Mouse (Mus musculus) cerebellum, adult 9-11 months (tissue): ENCODE results near the gene Kmt5a.

Experiments
- DNase-seq: peaks from one replicate; pipeline ENCODE4 v3.0.0; 2022

Gene Kmt5a

GRCm38 (mm10) chr5:124439447-124440093, at the start of gene Kmt5a:
TSS of gene Kmt5a (plus strand) at chr5:124439930.
- peak; percentile 97 for DNase-seq

GRCm38 (mm10) chr5:124392412-124392811, 47.3 kb upstream of the Kmt5a start:
- no peak for DNase-seq

GRCm38 (mm10) chr5:124393726-124394125, 46.0 kb upstream of the Kmt5a start:
- no peak for DNase-seq

DNA sequence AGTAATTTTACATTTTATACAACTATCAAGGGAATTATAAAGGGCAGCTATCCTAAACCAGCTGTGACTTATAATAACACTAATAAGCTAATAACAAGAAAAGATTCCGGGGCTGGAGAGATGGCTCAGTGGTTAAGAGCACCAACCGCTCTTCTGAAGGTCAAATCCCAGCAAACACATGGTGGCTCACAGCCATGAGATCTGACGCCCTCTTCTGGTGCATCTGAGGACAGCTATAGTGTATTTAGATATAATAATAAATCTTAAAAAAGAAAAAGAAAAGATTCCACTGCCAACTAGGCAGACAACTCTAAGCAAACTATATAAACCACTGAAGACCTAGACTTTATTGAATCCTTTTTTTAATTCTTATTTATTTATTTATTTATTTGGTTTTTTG, 28.9 kb upstream of the Kmt5a start:
- DNase-seq: no peak

DNA sequence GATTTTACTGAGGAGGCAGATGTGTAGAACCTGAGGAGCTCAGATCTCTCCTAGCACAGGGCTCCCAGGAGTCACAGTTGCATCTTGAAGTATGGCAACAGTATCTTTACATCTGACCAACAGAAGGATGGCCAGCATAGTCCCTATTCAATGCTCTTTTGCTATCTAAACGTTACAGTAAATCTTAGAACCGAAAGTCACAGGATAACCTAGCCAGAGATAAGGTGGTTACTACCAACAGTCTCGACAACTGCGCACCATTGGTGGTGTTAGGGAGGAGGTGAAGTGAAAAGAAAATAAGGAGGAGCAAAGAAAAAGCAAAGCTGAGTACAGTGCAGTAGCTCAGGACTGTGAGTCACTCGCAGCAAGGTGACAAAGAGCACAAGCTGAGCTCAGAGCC, 27.6 kb upstream of the Kmt5a start:
- no peak for DNase-seq

DNA sequence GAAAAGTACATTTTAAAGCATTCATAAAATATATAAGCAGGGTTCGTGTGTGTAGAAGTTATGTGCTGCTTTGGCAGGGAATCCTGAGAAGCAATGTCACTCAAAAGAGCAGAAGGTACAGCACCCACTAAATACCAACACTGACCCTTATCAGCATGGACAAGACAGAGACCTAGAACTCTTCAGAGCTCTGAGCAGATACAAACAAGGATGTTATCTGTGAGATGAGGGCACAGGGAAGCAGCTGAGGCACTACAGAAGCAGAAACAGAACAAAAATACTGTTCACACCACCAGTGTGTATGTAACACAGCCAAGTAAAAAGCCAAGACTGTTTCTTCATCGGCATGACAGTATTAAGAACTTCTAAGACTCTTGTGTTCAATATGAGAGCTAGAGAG, 20.8 kb upstream of the Kmt5a start:
- no peak for DNase-seq

- no peak for DNase-seq
Measured at GRCm38 (mm10) chr5:124421786-124422185, 17.9 kb upstream of the Kmt5a start.

DNA sequence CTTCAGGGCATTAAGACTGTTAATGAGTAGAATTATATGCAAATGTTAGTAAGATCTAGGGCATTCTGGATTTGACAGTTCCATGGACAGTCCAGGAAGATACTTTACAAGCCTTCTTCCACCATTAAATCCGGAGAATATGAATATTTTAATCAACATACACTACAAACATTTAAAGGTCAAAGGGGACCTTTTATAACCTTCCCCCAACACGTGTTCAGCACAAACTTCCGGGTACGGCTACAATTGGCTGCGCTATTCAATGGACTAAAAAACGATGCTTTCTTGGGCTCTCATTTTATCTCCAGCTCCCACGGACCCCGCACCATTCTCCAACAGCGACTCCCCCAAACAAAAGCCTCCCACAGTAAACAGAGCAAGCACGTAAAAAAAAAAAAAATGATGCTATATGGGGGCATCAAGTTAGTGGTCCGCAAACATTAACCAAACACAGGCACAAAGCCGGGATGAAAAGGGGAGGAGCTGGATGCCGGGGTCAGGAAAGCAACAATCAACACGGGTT, 15.5 kb upstream of the Kmt5a start:
- DNase-seq: no peak

DNA sequence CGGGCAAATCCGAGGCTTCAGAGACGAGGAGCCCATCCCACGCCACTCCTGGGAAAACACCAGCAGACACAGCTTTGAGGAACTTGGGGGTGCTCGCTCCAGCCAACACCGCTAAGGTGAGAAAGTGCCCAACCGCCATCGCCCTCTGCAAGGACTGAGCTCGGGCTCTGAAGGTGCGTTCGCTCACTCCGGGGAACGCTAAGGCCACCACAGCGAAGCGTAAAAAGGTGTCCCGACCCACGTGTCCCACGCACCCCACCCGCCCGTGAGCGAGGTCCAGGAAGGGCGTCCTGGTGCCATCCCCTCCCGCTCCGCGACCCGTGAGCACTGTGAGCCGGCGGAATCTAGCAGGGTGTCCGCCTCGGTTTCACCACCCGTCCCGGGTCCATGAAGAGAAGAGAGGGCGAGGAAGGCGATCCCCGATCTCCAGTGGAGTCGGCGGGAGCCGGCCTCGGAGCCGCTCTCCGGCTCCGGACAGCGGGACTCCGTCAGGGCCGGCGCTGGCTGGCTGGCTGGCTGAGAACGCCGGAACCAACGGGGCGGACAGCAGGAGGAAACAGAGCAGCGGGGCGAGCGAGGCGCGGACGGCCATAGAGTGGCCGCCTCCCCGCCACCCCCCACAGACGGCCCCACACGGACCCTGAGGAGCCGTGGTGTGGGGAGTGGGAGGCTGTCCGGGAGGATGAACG, 14.9 kb upstream of the Kmt5a start:
- DNase-seq: peak; percentile 68

- DNase-seq: peak; percentile 97
Measured at GRCm38 (mm10) chr5:124425412-124426259, 14.1 kb upstream of the Kmt5a start, which contains the start of gene Sbno1. TSS of gene Sbno1 (minus strand) at chr5:124426001.

DNA sequence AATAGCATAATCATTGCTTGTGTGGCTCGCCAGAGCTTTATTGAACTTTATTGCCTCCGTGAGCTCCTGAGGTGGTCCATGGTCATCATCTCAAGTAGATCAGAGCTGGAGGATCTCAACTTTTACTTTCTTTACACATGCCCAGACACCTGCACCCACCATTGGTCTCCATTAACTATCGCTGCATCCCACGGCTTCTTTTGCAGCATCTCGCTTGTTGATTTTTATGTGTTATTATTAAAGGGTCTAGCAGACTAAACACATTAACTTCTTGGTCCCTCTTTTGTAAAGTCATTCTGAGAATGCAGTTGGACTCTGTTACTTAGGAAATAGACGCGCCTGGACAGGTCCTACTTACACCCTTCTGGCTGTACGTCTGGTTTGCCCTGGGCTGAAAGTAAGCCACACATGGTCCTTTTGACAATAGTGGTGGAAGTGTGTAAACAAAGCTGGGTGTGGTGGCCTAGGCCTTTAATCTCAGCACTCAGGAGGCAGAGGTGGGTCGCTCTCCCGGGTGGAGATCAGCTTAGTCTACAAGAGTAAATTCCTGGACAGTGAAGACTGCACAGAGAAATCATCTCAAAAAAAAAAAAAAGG, 13.2 kb upstream of the Kmt5a start:
- DNase-seq: peak; percentile 59

DNA sequence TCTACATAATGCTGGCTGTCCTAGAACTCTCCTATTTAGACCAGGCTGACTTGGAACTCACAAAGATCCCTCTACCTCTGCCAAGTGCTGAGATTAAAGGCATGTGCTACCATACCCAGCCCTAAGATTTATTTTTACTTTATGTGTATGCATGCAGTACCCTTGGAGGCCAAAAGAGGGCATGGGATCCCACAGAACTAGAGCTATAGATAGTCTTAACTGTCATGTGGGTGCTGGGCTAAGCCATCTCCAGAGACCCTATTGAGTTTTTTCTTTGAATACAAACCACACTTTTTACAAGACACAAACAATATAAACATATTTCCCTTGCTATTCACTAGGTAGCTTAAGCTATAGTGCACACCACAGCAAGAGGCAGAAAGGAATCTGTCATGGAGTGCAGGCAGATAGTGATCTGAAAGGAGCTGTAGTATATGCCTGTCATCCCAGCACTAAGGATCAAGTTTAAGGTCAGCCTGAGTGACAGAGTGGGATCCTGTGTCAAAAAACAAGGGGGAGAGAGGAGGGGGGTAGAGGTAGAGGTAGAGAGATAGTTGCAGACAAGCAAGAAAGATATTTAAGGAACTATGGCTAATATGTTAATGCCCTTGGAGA, 7.2 kb upstream of the Kmt5a start:
- peak; percentile 65 for DNase-seq

DNA sequence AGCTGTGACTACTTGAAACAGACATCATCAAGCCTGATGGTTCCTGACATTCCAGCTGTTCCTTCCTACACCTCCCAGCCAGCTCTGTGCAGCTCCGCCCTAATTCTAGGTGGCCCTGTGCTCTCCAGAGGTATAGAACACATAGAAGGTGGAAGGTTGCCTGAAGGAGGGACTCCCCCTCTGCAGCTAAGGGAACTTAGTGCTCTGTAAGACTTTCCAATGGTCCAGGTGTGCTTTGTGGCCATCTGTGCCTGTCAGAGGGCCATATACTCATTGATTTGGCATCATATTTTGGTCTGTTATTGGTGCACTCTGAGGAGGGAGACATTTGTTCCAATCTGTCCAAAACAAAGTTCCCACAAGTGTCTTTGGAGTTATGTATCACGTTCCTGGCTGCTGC, 6.7 kb upstream of the Kmt5a start:
- DNase-seq: no peak

DNA sequence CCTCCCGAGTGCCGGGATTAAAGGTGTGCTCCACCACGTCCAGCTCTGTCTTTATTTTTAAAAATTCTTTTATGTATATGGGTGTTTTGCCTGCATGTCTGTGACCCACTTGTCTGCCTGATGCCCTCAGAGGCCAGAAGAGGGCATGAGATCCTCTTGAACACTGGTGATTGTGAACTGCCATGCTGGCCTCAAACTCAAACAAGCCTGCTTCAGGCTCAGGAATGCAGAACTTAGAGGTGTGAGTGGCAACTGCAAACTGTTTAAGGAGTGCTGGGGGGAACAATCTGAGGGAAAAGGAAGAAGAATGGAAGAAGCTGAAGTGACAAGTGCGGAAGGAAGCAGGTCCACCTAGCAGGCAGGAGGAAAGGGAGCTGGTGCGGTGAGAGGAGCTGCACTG, 1.5 kb upstream of the Kmt5a start:
- no peak for DNase-seq

DNA sequence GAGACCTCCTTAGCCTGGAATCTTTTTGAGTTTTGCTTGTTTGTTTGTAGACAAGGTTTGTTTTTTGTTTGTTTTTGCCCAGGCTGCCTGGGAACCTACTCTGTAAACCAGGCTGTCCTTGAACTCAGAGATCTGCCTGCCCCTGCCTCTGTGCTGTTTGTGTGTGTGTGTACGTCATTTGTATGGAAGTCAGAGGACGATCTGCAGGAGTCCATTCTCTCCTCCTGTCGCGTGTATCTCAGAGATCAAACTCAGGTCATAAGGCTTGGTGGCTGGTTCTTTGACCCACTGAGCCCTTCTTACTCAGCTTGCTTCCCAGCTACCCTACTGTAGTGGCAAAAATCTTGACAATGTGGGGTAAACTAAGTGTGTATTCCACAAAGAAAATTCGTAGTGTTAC, 984 bp upstream of the Kmt5a start:
- no peak for DNase-seq

GRCm38 (mm10) chr5:124440094-124440701, 468 bp downstream of the Kmt5a start:
- no peak for DNase-seq

DNA sequence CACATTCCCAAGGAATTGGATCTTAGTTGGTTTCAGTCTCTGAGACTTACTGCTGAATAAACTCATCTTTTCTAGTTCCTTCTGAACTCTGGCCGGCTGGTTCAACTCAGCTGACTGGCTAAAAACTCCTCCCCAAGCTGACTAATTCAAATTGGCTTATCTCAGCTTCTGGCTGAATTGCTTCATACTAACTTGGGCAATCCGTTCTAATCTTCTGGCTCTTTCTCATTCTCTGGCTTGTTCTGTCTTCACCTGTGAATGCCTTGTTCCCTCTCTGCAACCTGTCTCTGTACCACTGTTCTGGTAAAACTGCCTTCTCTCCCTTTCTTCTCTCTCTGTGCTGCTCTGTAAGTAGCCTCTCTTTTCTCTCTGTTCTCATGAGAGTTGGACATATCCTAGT, 2.9 kb downstream of the Kmt5a start:
- no peak for DNase-seq

- DNase-seq: no peak
Measured at GRCm38 (mm10) chr5:124444208-124444607, 4.5 kb downstream of the Kmt5a start.

- DNase-seq: peak; percentile 80
Measured at GRCm38 (mm10) chr5:124444661-124445561, 5.2 kb downstream of the Kmt5a start.

GRCm38 (mm10) chr5:124445621-124446293, 6.0 kb downstream of the Kmt5a start:
- peak; percentile 60 for DNase-seq
